Mouse (Mus musculus) gastrocnemius, postnatal 25 days (tissue): ENCODE data around the gene Ssr3. TPM values are rescaled to one million over a fixed set of nuclear protein-coding genes. Genes with fewer than 3 reads are reported as not detected.

ENCODE experiments used
- total RNA-seq, 2 experiments: library from RNA; stranded (reverse); gene quantifications; 1 replicate in 1 of 2; 2 replicates in 1 of 2; pipeline ENCODE4 v1.2.3; 2021

The Ssr3 gene
- total RNA-seq, 2 experiments from 2014 or later = 120 to 130 TPM

Other genes starting within 250 kb of the Ssr3 start
- 1 to 10 TPM; 8.4 to 9.7 TPM for gene Tiparp, start 135.8 kb upstream of the Ssr3 start, total RNA-seq